Mouse (Mus musculus) neural tube, embryonic 13.5 days (tissue): Measurements from ENCODE around the gene Ifngr1. TPM values are rescaled to one million over a fixed set of nuclear protein-coding genes. Genes with fewer than 3 reads are reported as not detected.

Source experiments
- polyA plus RNA-seq: library from polyadenylated mRNA; unstranded; fragments of >200 nt; fragmentation: Nextera tagmentation; extraction: Ambion mirVana; gene quantifications from 2 replicates; pipeline ENCODE4 v1.2.1, GENCODE M21; 2015

Ifngr1 gene
- polyA plus RNA-seq, 1 experiment from 2014 or later, result 23.9 TPM

Other genes with a start within 250 kb of the Ifngr1 start
- gene Olig3, start 235.4 kb upstream of the Ifngr1 start, polyA plus RNA-seq, result 21.5 and 26.3 TPM in 2 replicates
- not detected in 2 replicates for gene Il22ra2, start 30.0 kb downstream of the Ifngr1 start, polyA plus RNA-seq
- 0.18 TPM in 1 of 2 replicates, not detected in the other for gene Il20ra, start 120.6 kb downstream of the Ifngr1 start, polyA plus RNA-seq